Mouse (Mus musculus) retina, adult 2 months (tissue): Measurements from ENCODE around the gene Chrnb2.
"Not testable (repeated sequence)": the region's sequence is repeated elsewhere in the genome, so short reads cannot be mapped to it uniquely, and the experiment has no call there.

Experiments used
- DNase-seq: peaks from one replicate; pipeline ENCODE4 v3.0.0-alpha.2; 2012; ENCODE audit warnings: low read depth, low spot score

Chrnb2 gene

GRCm38 (mm10) chr3:89764119-89764724, at the start of gene Chrnb2:
Gene Chrnb2 (minus strand): TSS chr3:89764632.
- DNase-seq: no peak

GRCm38 (mm10) chr3:89814051-89814450, 49.6 kb upstream of the Chrnb2 start:
- no peak for DNase-seq

- no peak for DNase-seq
These were observed 47.7 kb upstream of the Chrnb2 start for GRCm38 (mm10) chr3:89812166-89812565.

GRCm38 (mm10) chr3:89810841-89811240, 46.4 kb upstream of the Chrnb2 start:
- DNase-seq: no peak

GRCm38 (mm10) chr3:89808638-89809037, 44.2 kb upstream of the Chrnb2 start:
- DNase-seq: no peak

- DNase-seq: no peak
These were observed 43.4 kb upstream of the Chrnb2 start for GRCm38 (mm10) chr3:89807881-89808280.

- no peak for DNase-seq
These were observed 42.7 kb upstream of the Chrnb2 start for GRCm38 (mm10) chr3:89807171-89807570.

- no peak for DNase-seq
These were observed 42.3 kb upstream of the Chrnb2 start for GRCm38 (mm10) chr3:89806751-89807150.

GRCm38 (mm10) chr3:89805179-89805578, 40.7 kb upstream of the Chrnb2 start:
- DNase-seq: no peak

- no peak for DNase-seq
These were observed 38.4 kb upstream of the Chrnb2 start for GRCm38 (mm10) chr3:89802876-89803275.

GRCm38 (mm10) chr3:89801507-89801847, 37.0 kb upstream of the Chrnb2 start:
- DNase-seq: no peak

GRCm38 (mm10) chr3:89800774-89801506, 36.5 kb upstream of the Chrnb2 start:
- DNase-seq: no peak

- DNase-seq: not testable (repeated sequence)
These were observed 35.6 kb upstream of the Chrnb2 start for GRCm38 (mm10) chr3:89800078-89800477.

- DNase-seq: no peak
These were observed 35.0 kb upstream of the Chrnb2 start for GRCm38 (mm10) chr3:89799476-89799875.

GRCm38 (mm10) chr3:89798518-89798917, 34.1 kb upstream of the Chrnb2 start:
- DNase-seq: no peak

- no peak for DNase-seq
These were observed 31.9 kb upstream of the Chrnb2 start for GRCm38 (mm10) chr3:89796358-89796757.

- DNase-seq: no peak
These were observed 31.3 kb upstream of the Chrnb2 start for GRCm38 (mm10) chr3:89795746-89796145.

GRCm38 (mm10) chr3:89794616-89795015, 30.2 kb upstream of the Chrnb2 start:
- DNase-seq: no peak

GRCm38 (mm10) chr3:89788680-89789352, 24.4 kb upstream of the Chrnb2 start:
- no peak for DNase-seq

- DNase-seq: no peak
These were observed 21.8 kb upstream of the Chrnb2 start for GRCm38 (mm10) chr3:89786275-89786674.

GRCm38 (mm10) chr3:89784991-89785753, 20.7 kb upstream of the Chrnb2 start:
- DNase-seq: peak; percentile 30

GRCm38 (mm10) chr3:89781640-89782039, 17.2 kb upstream of the Chrnb2 start:
- no peak for DNase-seq
